Mouse (Mus musculus) A20 (cell line): ENCODE measurements around the gene Gm21887.
"Not testable (repeated sequence)": the region's sequence is repeated elsewhere in the genome, so short reads cannot be mapped to it uniquely, and the experiment has no call there.

Experiments used
- DNase-seq: peaks from one replicate; pipeline ENCODE4 v3.0.0-alpha.2; 2011; ENCODE audit warnings: low read depth, low spot score

Gm21887 gene

DNA sequence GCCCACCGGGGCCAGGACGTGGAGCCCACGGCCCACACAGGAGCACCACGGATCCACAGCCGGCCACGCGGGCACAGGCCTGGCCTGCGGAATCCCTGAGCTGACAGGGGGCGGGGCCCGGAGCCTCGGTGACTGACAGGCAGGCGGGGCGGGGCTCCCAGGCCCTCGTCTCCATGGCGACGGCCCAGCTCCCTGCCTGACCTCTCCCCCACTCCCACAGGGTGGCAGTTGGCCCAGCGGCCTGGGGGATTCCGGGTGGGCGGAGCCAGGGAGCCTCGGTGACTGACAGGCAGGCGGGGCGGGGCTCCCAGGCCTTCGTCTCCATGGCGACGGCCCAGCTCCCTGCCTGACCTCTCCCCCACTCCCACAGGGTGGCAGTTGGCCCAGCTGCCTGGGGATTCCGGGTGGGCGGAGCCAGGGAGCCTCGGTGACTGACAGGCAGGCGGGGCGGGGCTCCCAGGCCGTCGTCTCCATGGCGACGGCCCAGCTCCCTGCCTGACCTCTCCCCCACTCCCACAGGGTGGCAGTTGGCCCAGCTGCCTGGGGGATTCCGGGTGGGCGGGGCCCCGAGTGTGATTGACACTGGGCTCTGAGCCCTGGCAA, 11.5 kb upstream of the Gm21887 start:
- peak; percentile 100 for DNase-seq

DNA sequence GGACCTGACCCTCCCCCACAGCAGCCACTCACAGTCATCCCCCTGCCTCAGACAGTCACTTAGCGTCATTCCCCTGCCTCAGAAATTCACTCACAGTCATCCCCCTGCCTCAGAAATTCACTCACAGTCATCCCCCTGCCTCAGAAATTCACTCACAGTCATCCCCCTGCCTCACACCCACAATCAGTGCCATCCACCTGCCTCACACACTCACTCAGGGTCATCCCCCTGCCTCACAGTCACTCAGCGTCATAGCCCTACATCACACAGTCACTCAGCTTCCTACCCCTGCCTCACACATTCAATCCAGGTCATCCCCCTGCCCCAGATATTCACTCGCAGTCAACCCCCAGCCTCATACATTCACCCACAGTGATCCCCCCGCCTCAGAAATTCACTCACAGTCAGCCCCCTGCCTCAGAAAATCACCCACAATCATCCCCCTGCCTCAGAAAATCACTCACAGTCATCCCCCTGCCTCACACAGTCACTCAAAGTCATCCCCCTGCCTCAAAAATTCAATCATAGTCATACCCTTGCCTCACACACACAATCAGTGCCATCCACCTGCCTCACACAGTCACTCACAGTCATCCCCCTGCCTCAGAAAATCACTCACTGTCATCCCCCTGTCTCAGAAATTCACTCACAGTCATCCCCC, 10.8 kb upstream of the Gm21887 start:
- DNase-seq, result not testable (repeated sequence)

DNA sequence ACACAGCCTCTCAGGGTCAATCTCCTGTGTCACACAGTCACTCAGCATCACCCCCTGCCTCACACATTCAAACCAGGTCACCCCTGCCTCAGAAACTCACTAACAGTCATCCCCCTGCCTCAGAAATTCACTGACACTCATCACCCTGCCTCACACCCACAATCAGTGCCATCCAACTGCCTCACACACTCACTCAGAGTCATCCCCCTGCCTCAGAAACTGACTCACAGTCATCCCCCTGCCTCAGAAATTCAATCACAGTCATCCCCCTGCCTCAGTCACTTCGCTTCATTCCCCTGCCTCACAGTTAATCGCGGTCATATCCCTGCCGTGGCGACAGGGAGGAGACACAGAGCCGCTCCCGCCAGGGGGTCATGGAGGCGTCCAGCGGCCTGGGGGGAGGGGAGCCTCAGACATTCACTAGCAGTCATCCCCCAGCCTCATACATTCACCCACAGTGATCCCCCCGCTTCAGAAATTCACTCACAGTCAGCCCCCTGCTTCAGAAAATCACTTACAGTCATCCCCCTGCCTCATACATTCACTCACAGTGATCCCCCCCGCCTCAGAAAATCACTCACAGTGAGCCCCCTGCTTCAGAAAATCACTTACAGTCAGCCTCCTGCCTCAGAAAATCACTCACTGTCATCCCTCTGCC, 10.1 kb upstream of the Gm21887 start:
- peak; percentile 78 for DNase-seq

DNA sequence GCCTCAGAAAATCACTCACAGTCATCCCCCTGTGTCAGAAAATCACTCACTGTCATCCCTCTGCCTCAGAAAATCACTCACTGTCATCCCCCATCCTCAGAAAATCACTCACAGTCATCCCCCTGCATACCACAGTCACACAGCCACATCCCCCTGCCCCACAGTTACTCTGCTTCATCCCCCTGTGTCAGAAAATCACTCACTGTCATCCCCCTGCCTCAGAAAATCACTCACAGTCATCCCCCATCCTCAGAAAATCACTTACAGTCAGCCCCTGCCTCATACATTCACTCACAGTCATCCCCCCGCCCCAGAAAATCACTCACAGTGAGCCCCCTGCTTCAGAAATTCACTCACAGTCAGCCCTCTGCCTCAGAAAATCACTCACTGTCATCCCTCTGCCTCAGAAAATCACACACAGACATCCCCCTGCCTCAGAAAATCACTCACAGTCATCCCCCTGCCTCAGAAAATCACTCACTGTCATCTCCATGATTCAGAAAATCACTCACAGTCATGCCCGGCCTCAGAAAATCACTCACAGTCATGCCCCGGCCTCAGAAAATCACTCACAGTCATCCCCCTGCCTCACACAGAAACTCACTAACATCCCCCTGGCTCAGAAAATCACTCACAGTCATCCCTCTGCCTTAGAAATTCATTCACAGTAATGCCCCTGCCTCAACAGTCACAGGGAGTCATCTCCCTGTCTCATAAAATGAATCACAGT, 9.4 kb upstream of the Gm21887 start:
- DNase-seq, result not testable (repeated sequence)

DNA sequence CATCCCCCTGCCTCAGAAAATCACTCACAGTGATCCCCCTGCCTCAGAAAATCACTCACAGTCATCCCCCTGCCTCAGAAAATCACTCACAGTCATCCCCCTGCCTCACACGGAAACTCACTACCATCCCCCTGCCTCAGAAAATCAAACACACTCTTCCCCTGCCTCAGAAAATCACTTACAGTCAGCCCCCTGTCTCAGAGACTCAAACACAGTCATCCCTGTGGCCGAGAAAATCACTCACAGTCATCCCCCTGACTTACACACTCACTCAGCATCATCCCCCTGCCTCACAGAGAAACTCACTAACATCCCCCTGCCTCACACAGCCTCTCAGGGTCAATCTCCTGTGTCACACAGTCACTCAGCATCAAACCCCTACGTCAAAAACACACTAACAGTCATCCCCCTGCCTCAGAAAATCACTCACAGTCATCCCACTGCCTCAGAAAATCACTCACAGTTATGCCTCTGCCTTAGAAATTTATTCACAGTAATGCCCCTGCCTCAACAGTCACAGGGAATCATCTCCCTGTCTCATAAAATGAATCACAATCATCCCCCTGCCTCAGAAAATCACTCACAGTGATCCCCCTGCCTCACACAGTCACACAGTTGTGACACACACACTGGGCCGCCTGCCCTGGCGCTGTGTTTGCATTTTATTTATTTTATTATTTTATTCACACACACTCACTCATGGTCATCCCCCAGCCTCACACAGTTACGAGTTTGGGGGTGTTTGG, 8.6 kb upstream of the Gm21887 start:
- not testable (repeated sequence) for DNase-seq

DNA sequence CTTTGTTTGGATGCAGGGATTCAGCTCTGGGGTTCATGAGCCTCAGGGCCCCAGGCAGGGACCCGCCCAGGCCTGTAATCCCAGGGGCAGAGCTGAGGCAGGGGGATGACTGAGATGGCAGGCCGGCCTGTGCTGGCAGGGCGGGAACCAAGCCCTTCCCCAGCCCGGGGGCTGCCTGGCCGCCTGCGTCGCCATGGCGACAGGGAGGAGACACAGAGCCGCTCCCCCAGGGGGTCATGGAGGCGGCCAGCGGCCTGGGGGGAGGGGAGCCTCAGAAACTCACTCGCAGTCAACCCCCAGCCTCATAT, 8.1 kb upstream of the Gm21887 start:
- not testable (repeated sequence) for DNase-seq

DNA sequence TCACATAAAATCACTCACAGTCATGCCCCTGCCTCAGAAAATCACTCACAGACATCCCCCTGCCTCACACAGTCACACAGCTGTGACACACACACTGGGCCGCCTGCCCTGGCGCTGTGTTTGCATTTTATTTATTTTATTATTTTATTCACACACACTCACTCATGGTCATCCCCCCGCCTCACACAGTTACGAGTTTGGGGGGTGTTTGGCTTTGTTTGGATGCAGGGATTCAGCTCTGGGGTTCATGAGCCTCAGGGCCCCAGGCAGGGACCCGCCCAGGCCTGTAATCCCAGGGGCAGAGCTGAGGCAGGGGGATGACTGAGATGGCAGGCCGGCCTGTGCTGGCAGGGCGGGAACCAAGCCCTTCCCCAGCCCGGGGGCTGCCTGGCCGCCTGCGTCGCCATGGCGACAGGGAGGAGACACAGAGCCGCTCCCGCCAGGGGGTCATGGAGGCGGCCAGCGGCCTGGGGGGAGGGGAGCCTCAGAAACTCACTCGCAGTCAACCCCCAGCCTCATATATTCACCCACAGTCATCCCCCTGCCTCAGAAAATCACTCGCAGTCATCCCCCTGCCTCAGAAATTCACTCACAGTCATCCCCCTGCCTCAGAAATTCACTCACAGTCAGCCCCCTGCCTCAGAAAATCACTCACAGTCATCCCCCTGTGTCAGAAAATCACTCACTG, 6.8 kb upstream of the Gm21887 start:
- not testable (repeated sequence) for DNase-seq

DNA sequence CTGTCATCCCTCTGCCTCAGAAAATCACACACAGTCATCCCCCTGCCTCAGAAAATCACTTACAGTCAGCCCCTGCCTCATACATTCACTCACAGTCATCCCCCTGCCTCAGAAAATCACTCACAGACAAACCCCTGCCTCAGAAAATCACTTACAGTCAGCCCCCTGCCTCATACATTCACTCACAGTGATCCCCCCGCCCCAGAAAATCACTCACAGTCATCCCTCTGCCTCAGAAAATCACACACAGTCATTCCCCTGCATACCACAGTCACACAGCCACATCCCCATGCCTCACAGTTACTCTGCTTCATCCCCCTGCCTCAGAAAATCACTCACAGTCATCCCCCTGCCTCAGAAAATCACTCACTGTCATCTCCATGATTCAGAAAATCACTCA, 5.9 kb upstream of the Gm21887 start:
- DNase-seq, result not testable (repeated sequence)

DNA sequence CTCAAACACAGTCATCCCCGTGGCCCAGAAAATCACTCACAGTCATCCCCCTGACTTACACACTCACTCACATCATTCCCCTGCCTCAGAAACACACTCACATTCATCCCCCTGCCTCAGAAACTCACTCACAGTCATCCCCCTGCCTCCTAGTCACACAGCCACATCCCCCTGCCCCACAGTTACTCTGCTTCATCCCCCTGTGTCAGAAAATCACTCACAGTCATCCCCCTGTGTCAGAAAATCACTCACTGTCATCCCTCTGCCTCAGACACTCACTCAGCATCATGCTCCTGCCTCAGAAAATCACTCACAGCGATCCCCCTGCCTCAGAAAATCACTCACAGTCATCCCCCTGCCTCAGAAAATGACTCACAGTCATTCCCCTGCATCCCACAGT, 5.2 kb upstream of the Gm21887 start:
- DNase-seq, result peak; percentile 54

DNA sequence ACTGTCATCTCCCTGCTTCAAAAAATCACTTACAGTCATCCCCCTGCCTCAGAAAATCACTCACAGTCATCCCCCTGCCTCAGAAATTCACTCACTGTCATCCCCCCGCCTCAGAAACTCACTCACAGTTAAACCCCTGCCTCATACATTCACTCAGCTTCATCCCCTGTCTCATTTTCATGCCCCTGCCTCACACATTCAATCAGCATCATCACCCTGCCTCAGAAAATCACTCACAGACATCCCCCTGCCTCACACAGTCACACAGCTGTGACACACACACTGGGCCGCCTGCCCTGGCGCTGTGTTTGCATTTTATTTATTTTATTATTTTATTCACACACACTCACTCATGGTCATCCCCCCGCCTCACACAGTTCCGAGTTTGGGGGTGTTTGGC, 4.7 kb upstream of the Gm21887 start:
- DNase-seq, result not testable (repeated sequence)

DNA sequence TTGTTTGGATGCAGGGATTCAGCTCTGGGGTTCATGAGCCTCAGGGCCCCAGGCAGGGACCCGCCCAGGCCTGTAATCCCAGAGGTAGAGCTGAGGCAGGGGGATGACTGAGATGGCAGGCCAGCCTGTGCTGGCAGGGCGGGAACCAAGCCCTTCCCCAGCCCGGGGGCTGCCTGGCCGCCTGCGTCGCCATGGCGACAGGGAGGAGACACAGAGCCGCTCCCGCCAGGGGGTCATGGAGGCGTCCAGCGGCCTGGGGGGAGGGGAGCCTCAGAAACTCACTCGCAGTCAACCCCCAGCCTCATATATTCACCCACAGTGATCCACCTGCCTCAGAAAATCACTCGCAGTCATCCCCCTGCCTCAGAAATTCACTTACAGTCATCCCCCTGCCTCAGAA, 4.3 kb upstream of the Gm21887 start:
- not testable (repeated sequence) for DNase-seq

DNA sequence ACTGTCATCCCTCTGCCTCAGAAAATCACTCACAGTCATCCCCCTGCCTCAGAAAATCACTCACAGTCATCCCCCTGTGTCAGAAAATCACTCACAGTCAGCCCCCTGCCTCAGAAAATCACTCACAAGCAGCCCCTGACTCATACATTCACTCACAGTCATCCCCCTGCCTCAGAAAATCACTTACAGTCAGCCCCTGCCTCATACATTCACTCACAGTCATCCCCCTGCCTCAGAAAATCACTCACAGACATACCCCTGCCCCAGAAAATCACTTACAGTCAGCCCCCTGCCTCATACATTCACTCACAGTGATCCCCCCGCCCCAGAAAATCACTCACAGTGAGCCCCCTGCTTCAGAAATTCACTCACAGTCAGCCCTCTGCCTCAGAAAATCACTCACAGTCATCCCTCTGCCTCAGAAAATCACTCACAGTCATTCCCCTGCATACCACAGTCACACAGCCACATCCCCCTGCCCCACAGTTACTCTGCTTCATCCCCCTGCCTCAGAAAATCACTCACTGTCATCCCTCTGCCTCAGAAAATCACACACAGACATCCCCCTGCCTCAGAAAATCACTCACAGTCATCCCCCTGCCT, 3.7 kb upstream of the Gm21887 start:
- not testable (repeated sequence) for DNase-seq

DNA sequence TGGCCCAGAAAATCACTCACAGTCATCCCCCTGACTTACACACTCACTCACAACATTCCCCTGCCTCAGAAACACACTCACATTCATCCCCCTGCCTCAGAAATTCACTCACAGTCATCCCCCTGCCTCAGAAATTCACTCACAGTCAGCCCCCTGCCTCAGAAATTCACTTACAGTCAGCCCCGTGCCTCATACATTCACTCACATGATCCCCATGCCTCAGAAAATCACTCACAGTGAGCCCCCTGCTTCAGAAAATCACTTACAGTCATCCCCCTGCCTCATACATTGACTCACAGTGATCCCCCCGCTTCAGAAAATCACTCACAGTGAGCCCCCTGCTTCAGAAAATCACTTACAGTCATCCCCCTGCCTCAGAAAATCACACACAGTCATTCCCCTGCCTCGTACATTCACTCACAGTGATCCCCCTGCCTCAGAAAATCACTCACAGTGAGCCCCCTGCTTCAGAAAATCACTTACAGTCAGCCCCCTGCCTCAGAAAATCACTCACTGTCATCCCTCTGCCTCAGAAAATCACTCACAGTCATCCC, 2.7 kb upstream of the Gm21887 start:
- DNase-seq, result not testable (repeated sequence)

DNA sequence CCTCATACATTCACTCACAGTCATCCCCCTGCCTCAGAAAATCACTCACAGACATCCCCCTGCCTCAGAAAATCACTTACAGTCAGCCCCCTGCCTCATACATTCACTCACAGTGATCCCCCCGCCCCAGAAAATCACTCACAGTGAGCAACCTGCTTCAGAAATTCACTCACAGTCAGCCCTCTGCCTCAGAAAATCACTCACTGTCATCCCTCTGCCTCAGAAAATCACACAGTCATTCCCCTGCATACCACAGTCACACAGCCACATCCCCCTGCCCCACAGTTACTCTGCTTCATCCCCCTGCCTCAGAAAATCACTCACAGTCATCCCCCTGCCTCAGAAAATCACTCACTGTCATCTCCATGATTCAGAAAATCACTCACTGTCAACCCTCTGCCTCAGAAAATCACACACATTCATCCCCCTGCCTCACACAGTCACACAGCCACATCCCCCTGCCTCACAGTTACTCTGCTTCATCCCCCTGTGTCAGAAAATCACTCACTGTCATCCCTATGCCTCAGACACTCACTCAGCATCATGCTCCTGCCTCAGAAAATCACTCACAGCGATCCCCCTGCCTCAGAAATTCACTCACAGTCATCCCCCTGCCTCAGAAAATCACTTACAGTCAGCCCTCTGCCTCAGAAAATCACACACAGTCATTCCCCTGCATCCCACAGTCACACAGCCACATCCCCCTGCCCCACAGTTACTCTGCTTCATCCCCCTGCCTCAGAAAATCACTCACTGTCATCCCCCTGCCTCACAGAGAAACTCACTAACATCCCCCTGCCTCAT, 1.9 kb upstream of the Gm21887 start:
- not testable (repeated sequence) for DNase-seq

DNA sequence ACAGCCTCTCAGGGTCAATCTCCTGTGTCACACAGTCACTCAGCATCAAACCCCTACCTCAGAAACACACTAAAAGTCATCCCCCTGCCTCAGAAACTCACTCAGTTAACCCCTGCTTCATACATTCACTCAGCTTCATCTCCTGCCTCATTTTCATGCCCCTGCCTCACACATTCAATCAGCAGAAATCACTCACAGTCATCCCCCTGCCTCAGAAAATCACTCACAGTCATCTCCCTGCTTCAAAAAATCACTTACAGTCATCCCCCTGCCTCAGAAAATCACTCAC, 1.3 kb upstream of the Gm21887 start:
- DNase-seq, result not testable (repeated sequence)

DNA sequence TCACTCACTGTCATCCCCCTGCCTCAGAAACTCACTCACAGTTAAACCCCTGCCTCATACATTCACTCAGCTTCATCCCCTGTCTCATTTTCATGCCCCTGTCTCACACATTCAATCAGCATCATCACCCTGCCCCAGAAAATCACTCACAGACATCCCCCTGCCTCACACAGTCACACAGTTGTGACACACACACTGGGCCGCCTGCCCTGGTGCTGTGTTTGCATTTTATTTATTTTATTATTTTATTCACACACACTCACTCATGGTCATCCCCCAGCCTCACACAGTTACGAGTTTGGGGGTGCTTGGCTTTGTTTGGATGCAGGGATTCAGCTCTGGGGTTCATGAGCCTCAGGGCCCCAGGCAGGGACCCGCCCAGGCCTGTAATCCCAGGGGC, 875 bp upstream of the Gm21887 start:
- peak; percentile 43 for DNase-seq

DNA sequence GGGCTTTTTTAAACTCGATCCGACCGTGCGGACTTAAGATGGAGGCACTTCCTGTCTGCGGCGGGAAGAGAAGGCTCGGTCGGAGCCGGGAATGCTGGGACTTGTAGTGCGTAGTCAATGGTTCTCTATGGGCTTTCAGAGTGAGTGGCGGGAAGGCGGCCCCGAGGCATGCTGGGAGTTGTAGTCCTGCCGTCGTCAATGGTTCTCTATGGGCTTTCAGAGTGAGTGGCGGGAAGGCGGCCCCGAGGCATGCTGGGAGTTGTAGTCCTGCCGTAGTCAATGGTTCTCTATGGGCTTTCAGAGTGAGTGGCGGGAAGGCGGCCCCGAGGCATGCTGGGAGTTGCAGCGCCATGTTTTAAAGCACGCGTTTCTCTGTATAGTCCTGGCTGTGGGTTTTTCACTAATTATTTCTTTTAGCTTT, 352 bp downstream of the Gm21887 start:
- DNase-seq, result peak; percentile 99

DNA sequence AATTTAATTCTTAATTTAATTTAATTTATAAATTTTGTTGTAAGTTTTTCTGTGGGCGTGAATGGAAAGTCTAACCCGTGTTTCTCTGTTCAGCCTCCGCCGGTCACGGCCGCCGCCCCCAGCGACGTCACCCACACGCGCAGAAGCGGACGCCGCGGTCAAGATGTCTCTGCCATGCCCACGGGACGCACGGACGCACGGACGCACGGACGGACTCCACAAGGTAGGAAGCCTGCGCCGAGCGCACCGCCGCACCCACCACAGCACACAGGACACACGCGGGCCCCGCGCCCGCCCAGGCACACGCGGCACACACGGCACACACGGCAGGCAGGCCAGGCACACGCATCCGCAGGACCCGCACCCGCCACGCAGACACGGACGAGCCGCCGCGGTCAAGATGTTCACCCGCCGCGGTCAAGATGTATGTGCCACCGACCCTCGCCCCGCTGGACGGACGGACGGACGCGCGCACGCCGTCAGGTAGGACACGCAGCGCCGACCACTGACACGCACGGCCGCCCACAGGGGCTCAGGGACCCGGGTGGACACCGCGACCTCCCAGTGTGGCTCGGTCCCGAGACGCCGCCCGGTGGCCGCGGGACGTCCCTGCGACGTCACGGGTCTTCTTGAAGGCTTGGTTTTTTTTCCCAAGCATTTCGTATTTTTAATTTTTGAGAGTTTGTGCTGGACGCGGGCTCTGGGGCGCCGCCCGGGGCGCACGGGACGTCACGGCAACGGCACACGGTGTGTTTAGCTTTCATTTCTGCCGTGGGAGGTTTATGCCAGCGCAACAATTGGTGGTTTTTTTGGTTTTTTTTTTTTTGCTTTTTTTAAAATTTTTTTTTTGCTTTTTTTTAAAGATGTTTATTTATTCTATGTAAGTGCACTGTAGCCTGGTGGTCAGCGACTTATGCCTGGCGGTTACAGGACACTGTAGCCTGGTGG, 1.4 kb downstream of the Gm21887 start:
- peak; percentile 85 for DNase-seq

DNA sequence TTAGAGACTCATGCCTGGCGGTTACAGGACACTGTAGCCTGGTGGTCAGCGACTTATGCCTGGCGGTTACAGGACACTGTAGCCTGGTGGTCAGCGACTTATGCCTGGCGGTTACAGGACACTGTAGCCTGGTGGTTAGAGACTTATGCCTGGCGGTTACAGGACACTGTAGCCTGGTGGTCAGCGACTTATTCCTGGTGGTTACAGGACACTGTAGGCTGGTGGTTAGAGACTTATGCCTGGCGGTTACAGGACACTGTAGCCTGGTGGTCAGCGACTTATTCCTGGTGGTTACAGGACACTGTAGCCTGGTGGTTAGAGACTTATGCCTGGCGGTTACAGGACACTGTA, 2.0 kb downstream of the Gm21887 start:
- not testable (repeated sequence) for DNase-seq
